Mouse (Mus musculus): ENCODE results near the gene Brsk2. TPM values are rescaled to one million over a fixed set of nuclear protein-coding genes. Genes with fewer than 3 reads are reported as not detected.

Brsk2 gene
- polyA plus RNA-seq, 1 experiment from 2014 or later, result 13.7 TPM

DNA sequence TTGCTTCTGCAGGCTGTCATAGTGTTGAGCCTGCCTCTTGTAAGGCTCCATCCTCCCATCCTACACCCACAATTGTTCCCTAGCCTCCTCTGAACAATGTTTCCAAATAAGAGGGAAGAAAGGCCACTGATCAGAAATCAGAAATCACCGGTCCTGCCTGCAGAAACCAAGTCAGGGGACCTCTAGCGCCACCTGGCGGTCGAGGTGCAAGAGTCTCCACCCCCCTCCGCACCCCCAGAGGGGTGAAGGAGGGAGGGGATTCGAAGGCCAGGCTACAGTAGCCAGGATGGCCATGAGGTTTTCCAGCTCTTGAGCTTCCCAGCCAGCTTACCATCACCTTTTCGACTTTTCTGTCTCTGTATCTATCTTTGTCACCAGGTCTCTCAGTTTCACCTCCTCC lies 24.6 kb upstream of the Brsk2 start:
- DNase-seq (ENCODE audit: low spot score) (peak; percentile 84), ATAC-seq (ENCODE audit: insufficient read depth, low FRiP score, low TSS enrichment) (peak; percentile 41; the same call in 1 of the 2 replicates)
- WGBS, result 11% methylated on average over 7 of the region's 7 CpGs
- Histone ChIP-seq H3K4me3 (ENCODE audit: low read depth, low read length) (no peak overlapping the region), H3K27ac (ENCODE audit: low read depth, low read length) (no peak overlapping the region), H3K4me1 (ENCODE audit: control insufficient read depth, insufficient read depth, low read length) (no peaks in the 10 kb centered on the region), H3K27me3 (ENCODE audit: control insufficient read depth, insufficient read depth, low read length) (no peaks in the 10 kb centered on the region), H3K9ac (ENCODE audit: low read length) (no peak overlapping the region), H3K9me3 (ENCODE audit: control insufficient read depth, low read length) (no peaks in the 10 kb centered on the region), H3K4me2 (ENCODE audit: low read depth) (no peak overlapping the region), H3K36me3 (ENCODE audit: control insufficient read depth, insufficient read depth, low read length) (no peaks in the 10 kb centered on the region)

DNA sequence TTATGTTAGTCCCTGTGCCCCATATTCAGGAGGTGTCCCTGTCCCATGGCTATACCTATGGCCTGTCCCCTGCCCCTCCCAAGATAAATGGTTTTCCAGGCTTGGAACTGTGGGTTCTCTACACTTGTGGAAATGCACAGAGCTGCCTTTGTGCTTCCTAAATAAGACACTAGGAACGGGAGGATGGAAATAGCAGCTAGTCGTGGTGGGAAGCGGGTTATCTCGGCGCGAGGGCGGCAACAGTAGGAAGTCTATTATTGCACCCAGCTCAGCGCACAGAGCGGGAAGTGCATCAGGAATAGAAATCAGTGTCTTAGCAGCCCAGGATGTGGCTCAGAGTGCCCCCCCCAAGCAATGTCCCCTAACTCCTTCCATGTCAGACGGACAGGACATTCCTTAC lies 20.9 kb upstream of the Brsk2 start:
- no peaks in the 10 kb centered on the region for H3K36me3 ChIP-seq (ENCODE audit: control insufficient read depth, insufficient read depth, low read length)
- H3K27ac ChIP-seq (ENCODE audit: low read depth, low read length), result no peak overlapping the region
- no peaks in the 10 kb centered on the region for H3K9me3 ChIP-seq (ENCODE audit: control insufficient read depth, low read length)
- no peak overlapping the region for H3K4me2 ChIP-seq (ENCODE audit: low read depth)
- no peak overlapping the region for H3K9ac ChIP-seq (ENCODE audit: low read length)
- H3K4me1 ChIP-seq (ENCODE audit: control insufficient read depth, insufficient read depth, low read length), result no peaks in the 10 kb centered on the region
- no peak overlapping the region for H3K4me3 ChIP-seq (ENCODE audit: low read depth, low read length)
- DNase-seq (ENCODE audit: low spot score), result no peak
- H3K27me3 ChIP-seq (ENCODE audit: control insufficient read depth, insufficient read depth, low read length), result no peaks in the 10 kb centered on the region
- ATAC-seq (ENCODE audit: insufficient read depth, low FRiP score, low TSS enrichment), result no peak
- 82% methylated on average over 10 of the region's 10 CpGs for WGBS

DNA sequence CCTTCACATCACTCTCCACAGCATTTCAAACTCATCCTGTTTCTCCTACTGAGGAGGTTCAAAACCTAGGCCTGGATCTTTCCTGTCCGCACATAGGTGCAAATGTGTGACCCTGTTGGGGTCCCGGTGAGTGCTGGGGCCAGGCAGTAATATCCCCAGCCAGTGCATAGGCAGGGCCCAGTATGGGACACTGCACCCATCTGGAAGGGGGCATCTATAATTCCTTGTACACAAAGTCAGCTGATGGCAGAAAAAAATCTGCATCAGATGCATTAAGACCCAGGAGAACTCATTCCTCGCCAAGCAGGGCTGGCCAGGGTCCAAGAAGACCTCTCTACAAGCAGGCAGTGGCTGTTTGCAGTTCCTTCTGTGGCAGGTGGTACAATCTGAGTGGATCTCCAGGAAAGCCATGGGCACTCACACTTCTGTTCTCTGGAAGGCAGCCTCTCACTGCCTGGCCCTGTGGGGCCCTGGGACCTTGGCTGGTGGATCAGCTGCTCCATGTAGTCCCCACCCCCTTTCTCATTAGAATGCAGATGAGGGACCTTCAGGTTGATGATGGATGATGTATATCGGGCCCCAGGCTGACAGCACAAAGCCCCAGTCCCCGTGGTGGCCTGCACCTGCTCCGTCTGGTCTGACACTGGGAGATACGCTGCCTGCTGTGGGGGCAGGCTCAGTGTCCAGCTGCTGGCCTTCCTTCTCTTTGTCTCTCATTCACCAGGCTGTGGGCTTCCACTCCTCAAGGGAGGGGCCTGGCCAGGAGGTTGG lies 15.2 kb upstream of the Brsk2 start:
- Histone ChIP-seq H3K9ac (ENCODE audit: low read length) (no peak overlapping the region), H3K4me2 (ENCODE audit: low read depth) (no peak overlapping the region; the same call in 1 of the 2 replicates), H3K27me3 (ENCODE audit: control insufficient read depth, insufficient read depth, low read length) (no peaks in the 10 kb centered on the region), H3K9me3 (ENCODE audit: control insufficient read depth, low read length) (no peaks in the 10 kb centered on the region), H3K27ac (ENCODE audit: low read depth, low read length) (peak overlapping the region; percentile 71), H3K4me3 (ENCODE audit: low read depth, low read length) (no peak overlapping the region), H3K4me1 (ENCODE audit: control insufficient read depth, insufficient read depth, low read length) (no peaks in the 10 kb centered on the region), H3K36me3 (ENCODE audit: control insufficient read depth, insufficient read depth, low read length) (no peaks in the 10 kb centered on the region)
- peak; percentile 94 for ATAC-seq (ENCODE audit: insufficient read depth, low FRiP score, low TSS enrichment)
- peak; percentile 76 for DNase-seq (ENCODE audit: low spot score)
- 43% methylated on average over 7 of the region's 7 CpGs for WGBS

DNA sequence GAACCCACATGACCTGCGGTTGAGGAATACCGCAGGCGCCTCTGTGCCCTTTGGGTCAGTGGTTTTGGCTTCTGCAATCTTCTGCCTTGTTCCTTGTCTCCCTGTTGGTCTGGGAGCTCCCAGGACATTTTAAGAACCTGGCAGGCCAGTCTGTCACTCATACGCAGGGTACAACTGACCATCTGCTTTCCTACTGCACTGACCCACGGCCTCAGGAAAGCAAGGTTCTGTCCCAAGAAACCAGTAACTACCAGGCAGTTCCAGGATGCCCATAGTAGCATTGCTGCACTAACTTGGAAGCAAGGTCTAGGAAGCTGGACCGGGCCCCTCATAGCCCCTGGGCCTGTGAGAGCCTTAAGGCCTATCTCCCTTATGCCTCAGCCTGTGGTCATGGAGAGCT lies 14.6 kb upstream of the Brsk2 start:
- H3K27me3 ChIP-seq (ENCODE audit: control insufficient read depth, insufficient read depth, low read length), result no peaks in the 10 kb centered on the region
- H3K9me3 ChIP-seq (ENCODE audit: control insufficient read depth, low read length), result no peaks in the 10 kb centered on the region
- 79% methylated on average over 6 of the region's 6 CpGs for WGBS
- H3K4me1 ChIP-seq (ENCODE audit: control insufficient read depth, insufficient read depth, low read length), result no peaks in the 10 kb centered on the region
- DNase-seq (ENCODE audit: low spot score) (no peak), ATAC-seq (ENCODE audit: insufficient read depth, low FRiP score, low TSS enrichment) (no peak)
- no peak overlapping the region for H3K9ac ChIP-seq (ENCODE audit: low read length)
- peak overlapping the region; percentile 71 for H3K27ac ChIP-seq (ENCODE audit: low read depth, low read length)
- H3K4me2 ChIP-seq (ENCODE audit: low read depth), result no peak overlapping the region
- H3K4me3 ChIP-seq (ENCODE audit: low read depth, low read length), result no peak overlapping the region
- H3K36me3 ChIP-seq (ENCODE audit: control insufficient read depth, insufficient read depth, low read length), result no peaks in the 10 kb centered on the region

DNA sequence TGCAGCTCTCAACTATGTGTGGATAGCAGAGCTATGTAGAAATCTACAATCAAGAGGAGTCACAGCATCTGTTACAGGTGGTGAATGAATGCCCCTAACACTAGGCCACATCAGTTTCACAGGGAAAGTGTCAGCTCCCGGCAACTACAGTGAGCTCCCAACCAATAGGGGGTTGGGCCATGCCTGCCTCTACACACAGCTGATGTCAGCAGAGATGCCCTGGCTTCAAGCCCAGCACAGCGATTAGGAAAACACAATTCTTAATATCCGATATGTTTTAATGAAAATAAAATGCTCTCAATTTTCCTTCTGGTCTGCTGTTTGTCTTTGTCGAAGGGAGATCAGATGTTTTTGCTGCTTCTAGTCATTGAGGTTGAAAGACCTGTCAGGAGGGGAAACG lies 6.1 kb upstream of the Brsk2 start:
- Histone ChIP-seq H3K4me1 (ENCODE audit: control insufficient read depth, insufficient read depth, low read length) (0 out of 2 replicates have a peak, but pooled peaks cover 6% of the 10 kb centered on the region), H3K27me3 (ENCODE audit: control insufficient read depth, insufficient read depth, low read length) (no peaks in the 10 kb centered on the region), H3K27ac (ENCODE audit: low read depth, low read length) (no peak overlapping the region), H3K4me2 (ENCODE audit: low read depth) (no peak overlapping the region), H3K9me3 (ENCODE audit: control insufficient read depth, low read length) (no peaks in the 10 kb centered on the region), H3K36me3 (ENCODE audit: control insufficient read depth, insufficient read depth, low read length) (no peaks in the 10 kb centered on the region), H3K9ac (ENCODE audit: low read length) (no peak overlapping the region), H3K4me3 (ENCODE audit: low read depth, low read length) (no peak overlapping the region)
- 79% methylated on average over 5 of the region's 5 CpGs for WGBS
- no peak for ATAC-seq (ENCODE audit: insufficient read depth, low FRiP score, low TSS enrichment)
- DNase-seq (ENCODE audit: low spot score), result no peak

DNA sequence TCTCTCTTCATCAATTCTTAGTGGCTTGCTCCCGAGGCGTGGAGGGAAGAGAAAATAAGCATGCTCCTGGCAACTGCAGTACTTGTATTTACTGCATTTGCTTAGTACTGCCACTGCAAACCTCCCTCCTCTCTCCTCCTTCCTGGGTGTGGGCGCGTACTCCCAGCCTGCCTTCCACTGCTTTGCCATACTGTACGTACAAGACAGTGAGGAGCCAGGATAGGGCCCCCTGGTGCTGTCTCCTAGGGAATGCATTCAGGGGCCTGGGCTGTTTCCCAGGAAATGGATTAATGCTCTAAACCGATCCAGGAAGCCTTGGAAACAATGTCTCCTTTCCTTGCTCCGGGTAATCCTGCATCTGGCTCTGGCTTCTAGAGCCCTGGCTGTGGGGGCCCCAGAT lies 3.6 kb upstream of the Brsk2 start:
- Histone ChIP-seq H3K27ac (ENCODE audit: low read depth, low read length) (no peak overlapping the region), H3K4me1 (ENCODE audit: control insufficient read depth, insufficient read depth, low read length) (peaks cover 7% of the 10 kb centered on the region; the same call in 1 of the 2 replicates), H3K9ac (ENCODE audit: low read length) (no peak overlapping the region), H3K9me3 (ENCODE audit: control insufficient read depth, low read length) (no peaks in the 10 kb centered on the region), H3K4me3 (ENCODE audit: low read depth, low read length) (no peak overlapping the region), H3K36me3 (ENCODE audit: control insufficient read depth, insufficient read depth, low read length) (no peaks in the 10 kb centered on the region), H3K4me2 (ENCODE audit: low read depth) (no peak overlapping the region), H3K27me3 (ENCODE audit: control insufficient read depth, insufficient read depth, low read length) (peaks cover 7% of the 10 kb centered on the region; the same call in 1 of the 2 replicates)
- DNase-seq (ENCODE audit: low spot score) (peak; percentile 48), ATAC-seq (ENCODE audit: insufficient read depth, low FRiP score, low TSS enrichment) (no peak)
- 38% methylated on average over 7 of the region's 7 CpGs for WGBS

GRCm38 (mm10) chr7:141947512-141947911 lies 2.0 kb upstream of the Brsk2 start:
- DNase-seq (ENCODE audit: low spot score) (no peak), ATAC-seq (ENCODE audit: insufficient read depth, low FRiP score, low TSS enrichment) (no peak)
- H3K27me3 ChIP-seq (ENCODE audit: control insufficient read depth, insufficient read depth, low read length), result peaks cover 7% of the 10 kb centered on the region; the same call in 1 of the 2 replicates
- no peak overlapping the region for H3K4me3 ChIP-seq (ENCODE audit: low read depth, low read length)
- H3K4me1 ChIP-seq (ENCODE audit: control insufficient read depth, insufficient read depth, low read length), result peaks cover 8% of the 10 kb centered on the region; the same call in 1 of the 2 replicates
- no peak overlapping the region for H3K27ac ChIP-seq (ENCODE audit: low read depth, low read length)
- H3K36me3 ChIP-seq (ENCODE audit: control insufficient read depth, insufficient read depth, low read length), result peaks cover 2% of the 10 kb centered on the region; the same call in 1 of the 2 replicates
- H3K9me3 ChIP-seq (ENCODE audit: control insufficient read depth, low read length), result no peaks in the 10 kb centered on the region
- H3K9ac ChIP-seq (ENCODE audit: low read length), result no peak overlapping the region
- no peak overlapping the region for H3K4me2 ChIP-seq (ENCODE audit: low read depth)

- no peak for DNase-seq (ENCODE audit: low spot score)
- WGBS, result 60% methylated on average over 1 of the region's 1 CpGs
- no peak for ATAC-seq (ENCODE audit: insufficient read depth, low FRiP score, low TSS enrichment)
Measured at GRCm38 (mm10) chr7:141948045-141948444, 1.5 kb upstream of the Brsk2 start.

GRCm38 (mm10) chr7:141949799-141950103 lies 200 bp downstream of the Brsk2 start:
- peak; percentile 41 for ATAC-seq (ENCODE audit: insufficient read depth, low FRiP score, low TSS enrichment)
- WGBS, result 0% methylated on average over 24 of the region's 54 CpGs
- peak overlapping the region; percentile 98 for H3K9ac ChIP-seq (ENCODE audit: low read length)
- H3K4me3 ChIP-seq (ENCODE audit: low read depth, low read length), result peak overlapping the region; percentile 87
- peaks cover 12% of the 10 kb centered on the region; the same call in 1 of the 2 replicates for H3K4me1 ChIP-seq (ENCODE audit: control insufficient read depth, insufficient read depth, low read length)
- H3K9me3 ChIP-seq (ENCODE audit: control insufficient read depth, low read length), result no peaks in the 10 kb centered on the region
- no peak for DNase-seq (ENCODE audit: low spot score)
- H3K36me3 ChIP-seq (ENCODE audit: control insufficient read depth, insufficient read depth, low read length), result peaks cover 2% of the 10 kb centered on the region; the same call in 1 of the 2 replicates
- peaks cover 7% of the 10 kb centered on the region; the same call in 1 of the 2 replicates for H3K27me3 ChIP-seq (ENCODE audit: control insufficient read depth, insufficient read depth, low read length)
- H3K27ac ChIP-seq (ENCODE audit: low read depth, low read length), result peak overlapping the region; percentile 98
- peak overlapping the region; percentile 67 for H3K4me2 ChIP-seq (ENCODE audit: low read depth)

More at GRCm38 (mm10) chr7:141948045-141948444, 1.5 kb upstream of the Brsk2 start:
- H3K4me1 ChIP-seq (ENCODE audit: control insufficient read depth, insufficient read depth, low read length), result peaks cover 8% of the 10 kb centered on the region; the same call in 1 of the 2 replicates
- H3K4me2 ChIP-seq (ENCODE audit: low read depth), result no peak overlapping the region
- no peak overlapping the region for H3K4me3 ChIP-seq (ENCODE audit: low read depth, low read length)
- H3K9ac ChIP-seq (ENCODE audit: low read length), result no peak overlapping the region
- H3K36me3 ChIP-seq (ENCODE audit: control insufficient read depth, insufficient read depth, low read length), result peaks cover 2% of the 10 kb centered on the region; the same call in 1 of the 2 replicates
- peaks cover 7% of the 10 kb centered on the region; the same call in 1 of the 2 replicates for H3K27me3 ChIP-seq (ENCODE audit: control insufficient read depth, insufficient read depth, low read length)
- no peak overlapping the region for H3K27ac ChIP-seq (ENCODE audit: low read depth, low read length)
- H3K9me3 ChIP-seq (ENCODE audit: control insufficient read depth, low read length), result no peaks in the 10 kb centered on the region
